Mouse (Mus musculus): Measurements from ENCODE around the gene Gm28042. TPM values are rescaled to one million over a fixed set of nuclear protein-coding genes. Genes with fewer than 3 reads are reported as not detected.

The Gm28042 gene
- polyA plus RNA-seq, 1 experiment from 2014 or later, result 4.3 TPM

GRCm38 (mm10) chr2:119995391-119996281, 31.7 kb upstream of the Gm28042 start:
- H3K4me2 ChIP-seq (replicated peaks; ENCODE audit: low read depth), result no peak overlapping the region

GRCm38 (mm10) chr2:119997354-119997753, 29.9 kb upstream of the Gm28042 start:
- WGBS, result 79% methylated on average over 4 of the region's 4 CpGs
- no peak for DNase-seq (ENCODE audit: low spot score)
- Histone ChIP-seq H3K4me3 (ENCODE audit: low read depth, low read length) (no peak overlapping the region), H3K27me3 (ENCODE audit: control insufficient read depth, insufficient read depth, low read length) (no peaks in the 10 kb centered on the region), H3K9ac (ENCODE audit: low read length) (no peak overlapping the region), H3K4me2 (replicated peaks; ENCODE audit: low read depth) (no peak overlapping the region), H3K9me3 (ENCODE audit: control insufficient read depth, low read length) (no peaks in the 10 kb centered on the region), H3K4me1 (replicated peaks; ENCODE audit: control insufficient read depth, insufficient read depth) (peaks cover 3% of the 10 kb centered on the region), H3K27ac (replicated peaks) (no peak overlapping the region), H3K36me3 (ENCODE audit: control insufficient read depth, insufficient read depth, low read length) (0 out of 2 replicates have a peak, but pooled peaks cover 6% of the 10 kb centered on the region)
- TF ChIP-seq EP300 (optimal IDR thresholded peaks at IDR 0.05) (no peak), CTCF (IDR thresholded peaks at IDR 0.05; ENCODE audit: low read depth) (no peak)
- ATAC-seq (ENCODE audit: low FRiP score, low TSS enrichment), result no peak

More at GRCm38 (mm10) chr2:119995391-119996281, 31.7 kb upstream of the Gm28042 start:
- no peaks in the 10 kb centered on the region for H3K27me3 ChIP-seq (ENCODE audit: control insufficient read depth, insufficient read depth, low read length)
- no peaks in the 10 kb centered on the region for H3K9me3 ChIP-seq (ENCODE audit: control insufficient read depth, low read length)
- ATAC-seq (ENCODE audit: low FRiP score, low TSS enrichment), result no peak
- no peak overlapping the region for H3K4me3 ChIP-seq (ENCODE audit: low read depth, low read length)
- peaks cover 3% of the 10 kb centered on the region for H3K4me1 ChIP-seq (replicated peaks; ENCODE audit: control insufficient read depth, insufficient read depth)
- whole genome bisulfite sequencing, result 25% methylated on average over 9 of the region's 9 CpGs
- no peak overlapping the region for H3K9ac ChIP-seq (ENCODE audit: low read length)
- TF ChIP-seq CTCF (IDR thresholded peaks at IDR 0.05; ENCODE audit: low read depth) (no peak), EP300 (optimal IDR thresholded peaks at IDR 0.05) (no peak)
- 0 out of 2 replicates have a peak, but pooled peaks cover 3% of the 10 kb centered on the region for H3K36me3 ChIP-seq (ENCODE audit: control insufficient read depth, insufficient read depth, low read length)
- H3K27ac ChIP-seq (replicated peaks), result peak overlapping the region; percentile 81
- DNase-seq (ENCODE audit: low spot score), result no peak

GRCm38 (mm10) chr2:119999731-120000130, 27.6 kb upstream of the Gm28042 start:
- Histone ChIP-seq H3K27me3 (ENCODE audit: control insufficient read depth, insufficient read depth, low read length) (no peaks in the 10 kb centered on the region), H3K9me3 (ENCODE audit: control insufficient read depth, low read length) (no peaks in the 10 kb centered on the region), H3K4me3 (ENCODE audit: low read depth, low read length) (no peak overlapping the region), H3K4me1 (replicated peaks; ENCODE audit: control insufficient read depth, insufficient read depth) (peaks cover 3% of the 10 kb centered on the region), H3K36me3 (ENCODE audit: control insufficient read depth, insufficient read depth, low read length) (0 out of 2 replicates have a peak, but pooled peaks cover 6% of the 10 kb centered on the region), H3K27ac (replicated peaks) (no peak overlapping the region), H3K9ac (ENCODE audit: low read length) (no peak overlapping the region), H3K4me2 (replicated peaks; ENCODE audit: low read depth) (no peak overlapping the region)
- WGBS, result 89% methylated on average over 2 of the region's 2 CpGs
- ATAC-seq (ENCODE audit: low FRiP score, low TSS enrichment), result no peak
- no peak for DNase-seq (ENCODE audit: low spot score)
- TF ChIP-seq CTCF (IDR thresholded peaks at IDR 0.05; ENCODE audit: low read depth), result no peak
- TF ChIP-seq EP300 (optimal IDR thresholded peaks at IDR 0.05), result no peak

GRCm38 (mm10) chr2:120000882-120001584, 26.3 kb upstream of the Gm28042 start:
- H3K9me3 ChIP-seq (ENCODE audit: control insufficient read depth, low read length), result no peaks in the 10 kb centered on the region
- no peak for ATAC-seq (ENCODE audit: low FRiP score, low TSS enrichment)
- no peak for DNase-seq (ENCODE audit: low spot score)
- H3K36me3 ChIP-seq (ENCODE audit: control insufficient read depth, insufficient read depth, low read length), result 0 out of 2 replicates have a peak, but pooled peaks cover 6% of the 10 kb centered on the region
- H3K27me3 ChIP-seq (ENCODE audit: control insufficient read depth, insufficient read depth, low read length), result no peaks in the 10 kb centered on the region
- no peak overlapping the region for H3K4me3 ChIP-seq (ENCODE audit: low read depth, low read length)
- no peaks in the 10 kb centered on the region; the same call in 1 of the 2 replicates for H3K4me1 ChIP-seq (replicated peaks; ENCODE audit: control insufficient read depth, insufficient read depth)
- no peak for TF ChIP-seq EP300 (optimal IDR thresholded peaks at IDR 0.05)
- no peak for TF ChIP-seq CTCF (IDR thresholded peaks at IDR 0.05; ENCODE audit: low read depth)
- no peak overlapping the region for H3K4me2 ChIP-seq (replicated peaks; ENCODE audit: low read depth)
- peak overlapping the region; percentile 13; the same call in 1 of the 2 replicates for H3K27ac ChIP-seq (replicated peaks)
- WGBS, result 62% methylated on average over 3 of the region's 3 CpGs
- H3K9ac ChIP-seq (ENCODE audit: low read length), result no peak overlapping the region

- DNase-seq (ENCODE audit: low spot score) (no peak), ATAC-seq (ENCODE audit: low FRiP score, low TSS enrichment) (no peak)
- no peaks in the 10 kb centered on the region for H3K9me3 ChIP-seq (ENCODE audit: control insufficient read depth, low read length)
- TF ChIP-seq CTCF (IDR thresholded peaks at IDR 0.05; ENCODE audit: low read depth) (no peak), EP300 (optimal IDR thresholded peaks at IDR 0.05) (no peak)
- 66% methylated on average over 4 of the region's 4 CpGs for WGBS
- no peak overlapping the region for H3K4me3 ChIP-seq (ENCODE audit: low read depth, low read length)
- no peak overlapping the region for H3K4me2 ChIP-seq (replicated peaks; ENCODE audit: low read depth)
- H3K27ac ChIP-seq (replicated peaks), result no peak overlapping the region
- H3K4me1 ChIP-seq (replicated peaks; ENCODE audit: control insufficient read depth, insufficient read depth), result no peaks in the 10 kb centered on the region
- H3K27me3 ChIP-seq (ENCODE audit: control insufficient read depth, insufficient read depth, low read length), result no peaks in the 10 kb centered on the region
- H3K36me3 ChIP-seq (ENCODE audit: control insufficient read depth, insufficient read depth, low read length), result 0 out of 2 replicates have a peak, but pooled peaks cover 6% of the 10 kb centered on the region
- no peak overlapping the region for H3K9ac ChIP-seq (ENCODE audit: low read length)
Observed at GRCm38 (mm10) chr2:120001956-120002355, 25.3 kb upstream of the Gm28042 start.

All from stomach, postnatal 0 days (tissue).